Comparison of ENCODE assay signal across 1 mouse cellular context in the genomic region with DNA sequence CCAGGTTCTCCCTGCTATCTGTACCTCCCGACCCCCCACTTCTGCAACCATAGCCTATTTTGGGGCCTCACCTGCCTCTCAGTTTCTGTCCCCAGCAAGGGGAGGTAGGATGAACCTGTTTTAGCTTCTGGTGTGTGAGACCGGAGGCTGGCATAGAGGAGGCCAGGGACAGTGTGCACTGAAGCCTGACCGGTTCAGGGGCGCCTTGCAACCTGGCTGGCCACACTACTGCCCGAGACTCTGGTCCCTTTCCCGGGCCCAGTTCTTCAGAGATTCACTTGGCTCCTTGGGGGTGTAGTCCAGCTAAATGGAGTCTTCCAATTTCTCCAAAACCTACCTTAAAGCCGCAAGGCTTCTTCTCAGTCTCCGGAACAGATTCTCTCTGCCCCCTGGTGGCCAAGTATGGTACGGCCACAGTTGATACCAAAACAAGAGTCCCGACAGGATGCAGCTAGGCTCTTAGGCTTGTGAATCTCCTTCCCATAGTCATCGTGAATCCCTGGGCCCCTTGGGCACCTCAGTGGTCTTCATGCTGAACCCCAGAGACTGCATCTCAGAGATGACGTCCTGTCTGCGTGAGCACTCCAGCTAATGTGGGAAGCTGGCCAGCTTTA.
TF ChIP-seq lines count a peak whose summit lies in the region.

No protein-coding gene starts in this region.

TF ChIP-seq in CH12.LX, 34 proteins besides CTCF, POLR2A, EP300 and RAD21:
- no peak for TF ChIP-seq MXI1 (IDR thresholded peaks at IDR 0.05; ENCODE audit: low read depth, low read length)
- no peak for TF ChIP-seq MAX (IDR thresholded peaks at IDR 0.05; ENCODE audit: low read length)
- no peak for TF ChIP-seq KAT2A (IDR thresholded peaks at IDR 0.05; ENCODE audit: insufficient replicate concordance, low read length)
- no peak for TF ChIP-seq NRF1 (IDR thresholded peaks at IDR 0.05; ENCODE audit: low read depth, low read length)
- peak; percentile 99 for TF ChIP-seq SMC3 (IDR thresholded peaks at IDR 0.05; ENCODE audit: low read depth, low read length)
- no peak for TF ChIP-seq TBP (conservative IDR thresholded peaks at IDR 0.05; ENCODE audit: low read depth, low read length)
- TF ChIP-seq ELF1 (IDR thresholded peaks at IDR 0.05; ENCODE audit: low read depth, low read length): no peak
- no peak for TF ChIP-seq USF1 (IDR thresholded peaks at IDR 0.05; ENCODE audit: low read depth, low read length)
- no peak for TF ChIP-seq ETS1 (conservative IDR thresholded peaks at IDR 0.05; ENCODE audit: low read depth, low read length)
- no peak for TF ChIP-seq CHD2 (IDR thresholded peaks at IDR 0.05; ENCODE audit: low read length)
- peak; percentile 87 for TF ChIP-seq ZC3H11A (IDR thresholded peaks at IDR 0.05; ENCODE audit: low read depth, low read length)
- no peak for TF ChIP-seq GABPA (IDR thresholded peaks at IDR 0.05; ENCODE audit: insufficient replicate concordance, low read depth, low read length)
- TF ChIP-seq RCOR1 (conservative IDR thresholded peaks at IDR 0.05; ENCODE audit: low read depth, low read length): no peak
- peak; percentile 38; the same call in 1 of the 2 replicates for TF ChIP-seq TCF12 (IDR thresholded peaks at IDR 0.05; ENCODE audit: low read depth, low read length)
- TF ChIP-seq HCFC1 (IDR thresholded peaks at IDR 0.05; ENCODE audit: low read depth, low read length): no peak
- no peak for TF ChIP-seq ZMIZ1 (IDR thresholded peaks at IDR 0.05; ENCODE audit: low read depth, low read length)
- TF ChIP-seq MEF2A (IDR thresholded peaks at IDR 0.05; ENCODE audit: borderline replicate concordance, low read depth, low read length): no peak
- TF ChIP-seq NELFE (IDR thresholded peaks at IDR 0.05; ENCODE audit: low read depth, low read length): peak; percentile 58; the same call in 1 of the 2 replicates
- no peak; the same call in 1 of the 2 replicates for TF ChIP-seq SIN3A (IDR thresholded peaks at IDR 0.05; ENCODE audit: low read length)
- TF ChIP-seq UBTF (IDR thresholded peaks at IDR 0.05; ENCODE audit: low read depth, low read length): no peak
- TF ChIP-seq PAX5 (IDR thresholded peaks at IDR 0.05; ENCODE audit: low read length): no peak
- no peak for TF ChIP-seq ZKSCAN1 (IDR thresholded peaks at IDR 0.05; ENCODE audit: borderline replicate concordance, low read depth, low read length)
- no peak for TF ChIP-seq E2F4 (IDR thresholded peaks at IDR 0.05; ENCODE audit: insufficient replicate concordance, low read depth, low read length)
- no peak for TF ChIP-seq JUN (IDR thresholded peaks at IDR 0.05; ENCODE audit: insufficient read depth, low read depth, low read length)
- TF ChIP-seq BHLHE40 (IDR thresholded peaks at IDR 0.05; ENCODE audit: low read depth, low read length): no peak
- TF ChIP-seq IRF4 (IDR thresholded peaks at IDR 0.05; ENCODE audit: low read depth, low read length): peak; percentile 18; the same call in 1 of the 2 replicates
- peak; percentile 45 for TF ChIP-seq JUND (conservative IDR thresholded peaks at IDR 0.05; ENCODE audit: low read depth, low read length)
- no peak for TF ChIP-seq MAFK (IDR thresholded peaks at IDR 0.05; ENCODE audit: insufficient replicate concordance, low read length)
- 0 out of 2 replicates have a peak, but pooled peaks have one; percentile 38 for TF ChIP-seq MYC (IDR thresholded peaks at IDR 0.05; ENCODE audit: low read depth, low read length)
- TF ChIP-seq USF2 (conservative IDR thresholded peaks at IDR 0.05; ENCODE audit: low read depth, low read length): no peak
- no peak for TF ChIP-seq POLR2AphosphoS2 (IDR thresholded peaks at IDR 0.05; ENCODE audit: low read depth, low read length)
- no peak for TF ChIP-seq CHD1 (IDR thresholded peaks at IDR 0.05; ENCODE audit: low read depth, low read length)
- TF ChIP-seq ZNF384 (IDR thresholded peaks at IDR 0.05; ENCODE audit: low read depth, low read length): no peak
